Mouse (Mus musculus): ENCODE measurements around the gene Sprr2k. TPM values are rescaled to one million over a fixed set of nuclear protein-coding genes. Genes with fewer than 3 reads are reported as not detected.

Gene Sprr2k
- polyA plus RNA-seq, 1 experiment from 2014 or later, result 9.2 TPM

GRCm38 (mm10) chr3:92438689-92439088 is 6.3 kb downstream of the Sprr2k start, which contains the start of gene Sprr1b:
Gene Sprr1b, minus strand, starts transcription at chr3:92438789.
- H3K9me3 ChIP-seq (ENCODE audit: control insufficient read depth, low read length), result no peaks in the 10 kb centered on the region
- DNase-seq (ENCODE audit: low spot score), result no peak
- H3K4me1 ChIP-seq (replicated peaks; ENCODE audit: control insufficient read depth, insufficient read depth), result no peaks in the 10 kb centered on the region
- no peak within 1 kb of the TSS for H3K9ac ChIP-seq (ENCODE audit: low read length)
- H3K27ac ChIP-seq (replicated peaks), result no peak within 1 kb of the TSS
- ATAC-seq (ENCODE audit: low FRiP score, low TSS enrichment), result no peak
- no peak within 1 kb of the TSS for H3K4me2 ChIP-seq (replicated peaks; ENCODE audit: low read depth)
- no peaks in the 10 kb centered on the region for H3K36me3 ChIP-seq (ENCODE audit: control insufficient read depth, insufficient read depth, low read length)
- H3K4me3 ChIP-seq (ENCODE audit: low read depth, low read length), result no peak within 1 kb of the TSS
- 83% methylated on average over 3 of the region's 3 CpGs for WGBS
- H3K27me3 ChIP-seq (ENCODE audit: control insufficient read depth, insufficient read depth, low read length), result no peaks in the 10 kb centered on the region
- TF ChIP-seq CTCF (IDR thresholded peaks at IDR 0.05; ENCODE audit: low read depth) (no peak), EP300 (optimal IDR thresholded peaks at IDR 0.05) (no peak)

GRCm38 (mm10) chr3:92440177-92440576 is 7.8 kb downstream of the Sprr2k start:
- TF ChIP-seq CTCF (IDR thresholded peaks at IDR 0.05; ENCODE audit: low read depth) (no peak), EP300 (optimal IDR thresholded peaks at IDR 0.05) (no peak)
- H3K9me3 ChIP-seq (ENCODE audit: control insufficient read depth, low read length), result no peaks in the 10 kb centered on the region
- no peak overlapping the region for H3K27ac ChIP-seq (replicated peaks)
- H3K4me2 ChIP-seq (replicated peaks; ENCODE audit: low read depth), result no peak overlapping the region
- H3K27me3 ChIP-seq (ENCODE audit: control insufficient read depth, insufficient read depth, low read length), result no peaks in the 10 kb centered on the region
- DNase-seq (ENCODE audit: low spot score), result no peak
- ATAC-seq (ENCODE audit: low FRiP score, low TSS enrichment), result no peak
- WGBS, result 75% methylated on average over 3 of the region's 3 CpGs
- H3K4me3 ChIP-seq (ENCODE audit: low read depth, low read length), result no peak overlapping the region
- H3K4me1 ChIP-seq (replicated peaks; ENCODE audit: control insufficient read depth, insufficient read depth), result no peaks in the 10 kb centered on the region
- no peaks in the 10 kb centered on the region for H3K36me3 ChIP-seq (ENCODE audit: control insufficient read depth, insufficient read depth, low read length)
- H3K9ac ChIP-seq (ENCODE audit: low read length), result no peak overlapping the region

- Histone ChIP-seq H3K9me3 (ENCODE audit: control insufficient read depth, low read length) (no peaks in the 10 kb centered on the region), H3K4me3 (ENCODE audit: low read depth, low read length) (no peak overlapping the region), H3K4me1 (replicated peaks; ENCODE audit: control insufficient read depth, insufficient read depth) (no peaks in the 10 kb centered on the region), H3K27ac (replicated peaks) (no peak overlapping the region), H3K27me3 (ENCODE audit: control insufficient read depth, insufficient read depth, low read length) (no peaks in the 10 kb centered on the region), H3K36me3 (ENCODE audit: control insufficient read depth, insufficient read depth, low read length) (no peaks in the 10 kb centered on the region), H3K4me2 (replicated peaks; ENCODE audit: low read depth) (no peak overlapping the region), H3K9ac (ENCODE audit: low read length) (no peak overlapping the region)
- WGBS, result 78% methylated on average over 5 of the region's 5 CpGs
- ATAC-seq (ENCODE audit: low FRiP score, low TSS enrichment), result no peak
- no peak for TF ChIP-seq CTCF (IDR thresholded peaks at IDR 0.05; ENCODE audit: low read depth)
- TF ChIP-seq EP300 (optimal IDR thresholded peaks at IDR 0.05), result no peak
- no peak for DNase-seq (ENCODE audit: low spot score)
Measured at GRCm38 (mm10) chr3:92455151-92455550, 22.8 kb downstream of the Sprr2k start.

GRCm38 (mm10) chr3:92458620-92459019 is 26.2 kb downstream of the Sprr2k start, which contains the start of gene Sprr3:
Gene Sprr3, minus strand, starts transcription at chr3:92458720.
- DNase-seq (ENCODE audit: low spot score), result no peak
- H3K9me3 ChIP-seq (ENCODE audit: control insufficient read depth, low read length), result no peaks in the 10 kb centered on the region
- H3K4me3 ChIP-seq (ENCODE audit: low read depth, low read length), result no peak within 1 kb of the TSS
- no peak for ATAC-seq (ENCODE audit: low FRiP score, low TSS enrichment)
- no peak within 1 kb of the TSS for H3K9ac ChIP-seq (ENCODE audit: low read length)
- WGBS, result 51% methylated on average over 2 of the region's 2 CpGs
- H3K27me3 ChIP-seq (ENCODE audit: control insufficient read depth, insufficient read depth, low read length), result no peaks in the 10 kb centered on the region
- no peaks in the 10 kb centered on the region for H3K36me3 ChIP-seq (ENCODE audit: control insufficient read depth, insufficient read depth, low read length)
- no peak for TF ChIP-seq EP300 (optimal IDR thresholded peaks at IDR 0.05)
- TF ChIP-seq CTCF (IDR thresholded peaks at IDR 0.05; ENCODE audit: low read depth), result no peak
- no peaks in the 10 kb centered on the region for H3K4me1 ChIP-seq (replicated peaks; ENCODE audit: control insufficient read depth, insufficient read depth)
- no peak within 1 kb of the TSS for H3K4me2 ChIP-seq (replicated peaks; ENCODE audit: low read depth)
- no peak within 1 kb of the TSS for H3K27ac ChIP-seq (replicated peaks)

- 49% methylated on average over 1 of the region's 1 CpGs for WGBS
Measured at GRCm38 (mm10) chr3:92466576-92466975, 34.2 kb downstream of the Sprr2k start.

GRCm38 (mm10) chr3:92467424-92467823 is 35.0 kb downstream of the Sprr2k start:
- Histone ChIP-seq H3K4me3 (ENCODE audit: low read depth, low read length) (no peak overlapping the region), H3K4me2 (replicated peaks; ENCODE audit: low read depth) (no peak overlapping the region), H3K27me3 (ENCODE audit: control insufficient read depth, insufficient read depth, low read length) (no peaks in the 10 kb centered on the region), H3K9me3 (ENCODE audit: control insufficient read depth, low read length) (no peaks in the 10 kb centered on the region), H3K4me1 (replicated peaks; ENCODE audit: control insufficient read depth, insufficient read depth) (no peaks in the 10 kb centered on the region), H3K36me3 (ENCODE audit: control insufficient read depth, insufficient read depth, low read length) (no peaks in the 10 kb centered on the region), H3K9ac (ENCODE audit: low read length) (no peak overlapping the region), H3K27ac (replicated peaks) (no peak overlapping the region)
- TF ChIP-seq CTCF (IDR thresholded peaks at IDR 0.05; ENCODE audit: low read depth) (no peak), EP300 (optimal IDR thresholded peaks at IDR 0.05) (no peak)
- no peak for DNase-seq (ENCODE audit: low spot score)
- no peak for ATAC-seq (ENCODE audit: low FRiP score, low TSS enrichment)

More at GRCm38 (mm10) chr3:92466576-92466975, 34.2 kb downstream of the Sprr2k start:
- no peak overlapping the region for H3K4me3 ChIP-seq (ENCODE audit: low read depth, low read length)
- no peaks in the 10 kb centered on the region for H3K27me3 ChIP-seq (ENCODE audit: control insufficient read depth, insufficient read depth, low read length)
- no peak overlapping the region for H3K27ac ChIP-seq (replicated peaks)
- TF ChIP-seq CTCF (IDR thresholded peaks at IDR 0.05; ENCODE audit: low read depth) (no peak), EP300 (optimal IDR thresholded peaks at IDR 0.05) (no peak)
- no peaks in the 10 kb centered on the region for H3K36me3 ChIP-seq (ENCODE audit: control insufficient read depth, insufficient read depth, low read length)
- no peaks in the 10 kb centered on the region for H3K4me1 ChIP-seq (replicated peaks; ENCODE audit: control insufficient read depth, insufficient read depth)
- no peak for DNase-seq (ENCODE audit: low spot score)
- no peak overlapping the region for H3K4me2 ChIP-seq (replicated peaks; ENCODE audit: low read depth)
- H3K9ac ChIP-seq (ENCODE audit: low read length), result no peak overlapping the region
- H3K9me3 ChIP-seq (ENCODE audit: control insufficient read depth, low read length), result no peaks in the 10 kb centered on the region
- ATAC-seq (ENCODE audit: low FRiP score, low TSS enrichment), result no peak

Data from stomach, postnatal 0 days (tissue).